Mouse (Mus musculus) midbrain, embryonic 14.5 days (tissue): Measurements from ENCODE around the gene Gm10447. TPM values are rescaled to one million over a fixed set of nuclear protein-coding genes. Genes with fewer than 3 reads are reported as not detected.

Experiments
- ATAC-seq: fragments of 200-750 bp; cut with Nextera tagmentation; 2 replicates; pipeline ENCODE4 v1.8.0; 2017; ENCODE audit warnings: moderate number of reproducible peaks, moderate library complexity; ENCODE audit not compliant: low FRiP score, low TSS enrichment
- DNase-seq: peaks from one replicate; pipeline ENCODE4 v3.0.0-alpha.2; 2015
- H3K27ac ChIP-seq: fragments of 300-500 bp; sonication (generic); replicated peaks from 2 replicates; pipeline ENCODE4 v1.5.1; 2014; ENCODE audit warnings: mild to moderate bottlenecking, low read depth, low read length, moderate library complexity
- H3K27me3 ChIP-seq: fragments of 300-500 bp; sonication (generic); 2 replicates; pipeline ENCODE4 v1.6.1; 2014; ENCODE audit warnings: low read length, control low read depth, mixed read lengths; ENCODE audit not compliant: control insufficient read depth, insufficient read depth
- H3K36me3 ChIP-seq: fragments of 300-500 bp; sonication (generic); 2 replicates; pipeline ENCODE4 v1.6.1; 2014; ENCODE audit warnings: low read length, control low read depth; ENCODE audit not compliant: control insufficient read depth, insufficient read depth
- H3K4me1 ChIP-seq: fragments of 300-500 bp; sonication (generic); 2 replicates; pipeline ENCODE4 v1.6.1; 2014; ENCODE audit warnings: mild to moderate bottlenecking, antibody characterized with exemption, low read length, control low read depth; ENCODE audit not compliant: control insufficient read depth, insufficient read depth
- H3K4me2 ChIP-seq: fragments of 300-500 bp; sonication (generic); 2 replicates; pipeline ENCODE4 v1.6.1; 2014; ENCODE audit warnings: mild to moderate bottlenecking, low read length, moderate library complexity
- H3K4me3 ChIP-seq: fragments of 300-500 bp; sonication (generic); replicated peaks from 2 replicates; pipeline ENCODE4 v1.5.1; 2014; ENCODE audit warnings: low read depth, low read length
- H3K9ac ChIP-seq: fragments of 300-500 bp; sonication (generic); replicated peaks from 2 replicates; pipeline ENCODE4 v1.6.1; 2014; ENCODE audit warnings: mild to moderate bottlenecking, low read length, moderate library complexity
- H3K9me3 ChIP-seq: fragments of 300-500 bp; sonication (generic); 2 replicates; pipeline ENCODE4 v1.6.1; 2016; ENCODE audit warnings: low read length, control low read depth, mixed read lengths; ENCODE audit not compliant: control insufficient read depth
- WGBS: fragments of 180-500 bp; shearing (Covaris S2); extraction: QIAGEN DNeasy Blood & Tissue Kit; methylation state at CpG from one replicate; pipeline ENCODE4 v1.1.7; 2014; 5-methylcytosine and 5-hydroxymethylcytosine counted together
- polyA plus RNA-seq: library from polyadenylated mRNA; unstranded; fragments of >200 nt; fragmentation: Nextera tagmentation; extraction: Ambion mirVana; gene quantifications from 2 replicates; pipeline ENCODE4 v1.2.1, GENCODE M21; 2014

Gm10447 gene
- polyA plus RNA-seq, 1 experiment from 2014 or later: not detected

GRCm38 (mm10) chr11:53469968-53470695 is 13.2 kb upstream of the Gm10447 start, which contains the start of gene Gm9837:
Gm9837 (minus strand) TSS chr11:53470479.
- H3K4me1 ChIP-seq: peaks cover 10% of the 10 kb centered on the region; the same call in 1 of the 2 replicates
- H3K36me3 ChIP-seq: no peaks in the 10 kb centered on the region
- DNase-seq (peak; percentile 95), ATAC-seq (peak; percentile 80)
- H3K27ac ChIP-seq: peak within 1 kb of the TSS; percentile 14; the same call in 1 of the 2 replicates
- 1% methylated on average over 29 of the region's 29 CpGs for WGBS
- H3K27me3 ChIP-seq: peaks cover 38% of the 10 kb centered on the region
- H3K4me2 ChIP-seq: peak within 1 kb of the TSS; percentile 50
- H3K9me3 ChIP-seq: no peaks in the 10 kb centered on the region
- H3K9ac ChIP-seq: peak within 1 kb of the TSS; percentile 13; the same call in 1 of the 2 replicates
- peak within 1 kb of the TSS; percentile 16 for H3K4me3 ChIP-seq

- H3K9me3 ChIP-seq: no peaks in the 10 kb centered on the region
- WGBS: 35% methylated on average over 16 of the region's 16 CpGs
- H3K27ac ChIP-seq: no peak overlapping the region
- H3K9ac ChIP-seq: no peak overlapping the region
- ATAC-seq (0 out of 2 replicates have a peak, but pooled peaks have one; percentile 20), DNase-seq (peak; percentile 13)
- H3K4me2 ChIP-seq: peak overlapping the region; percentile 50; the same call in 1 of the 2 replicates
- peaks cover 10% of the 10 kb centered on the region; the same call in 1 of the 2 replicates for H3K4me1 ChIP-seq
- peaks cover 44% of the 10 kb centered on the region for H3K27me3 ChIP-seq
- no peaks in the 10 kb centered on the region for H3K36me3 ChIP-seq
- H3K4me3 ChIP-seq: no peak overlapping the region
These were observed 12.5 kb upstream of the Gm10447 start for GRCm38 (mm10) chr11:53469294-53469967.

GRCm38 (mm10) chr11:53466231-53466971 is 9.5 kb upstream of the Gm10447 start:
- Histone ChIP-seq H3K9me3 (no peaks in the 10 kb centered on the region), H3K4me2 (peak overlapping the region; percentile 53), H3K4me1 (peaks cover 16% of the 10 kb centered on the region; the same call in 1 of the 2 replicates), H3K27ac (no peak overlapping the region), H3K36me3 (no peaks in the 10 kb centered on the region), H3K27me3 (peaks cover 69% of the 10 kb centered on the region), H3K4me3 (peak overlapping the region; percentile 28), H3K9ac (peak overlapping the region; percentile 34; the same call in 1 of the 2 replicates)
- 5% methylated on average over 40 of the region's 40 CpGs for whole genome bisulfite sequencing
- ATAC-seq (no peak; the same call in 1 of the 2 replicates), DNase-seq (peak; percentile 88)

- Histone ChIP-seq H3K9me3 (no peaks in the 10 kb centered on the region), H3K4me1 (0 out of 2 replicates have a peak, but pooled peaks cover 8% of the 10 kb centered on the region), H3K27me3 (peaks cover 69% of the 10 kb centered on the region), H3K36me3 (no peaks in the 10 kb centered on the region), H3K27ac (no peak overlapping the region), H3K4me3 (peak overlapping the region; percentile 39), H3K4me2 (peak overlapping the region; percentile 74), H3K9ac (peak overlapping the region; percentile 36; the same call in 1 of the 2 replicates)
- 7% methylated on average over 55 of the region's 55 CpGs for WGBS
- ATAC-seq (no peak), DNase-seq (peak; percentile 71)
These were observed 6.9 kb upstream of the Gm10447 start for GRCm38 (mm10) chr11:53463551-53464424.

- no peaks in the 10 kb centered on the region for H3K9me3 ChIP-seq
- no peak overlapping the region for H3K4me3 ChIP-seq
- no peak overlapping the region for H3K27ac ChIP-seq
- no peaks in the 10 kb centered on the region for H3K36me3 ChIP-seq
- 26% methylated on average over 5 of the region's 5 CpGs for WGBS
- ATAC-seq (no peak), DNase-seq (no peak)
- 0 out of 2 replicates have a peak, but pooled peaks cover 11% of the 10 kb centered on the region for H3K4me1 ChIP-seq
- no peak overlapping the region for H3K9ac ChIP-seq
- peaks cover 76% of the 10 kb centered on the region for H3K27me3 ChIP-seq
- H3K4me2 ChIP-seq: no peak overlapping the region
These were observed 4.8 kb upstream of the Gm10447 start for GRCm38 (mm10) chr11:53461727-53462126.

- DNase-seq (no peak), ATAC-seq (no peak)
- Histone ChIP-seq H3K4me2 (no peak overlapping the region), H3K36me3 (no peaks in the 10 kb centered on the region), H3K27ac (no peak overlapping the region), H3K9ac (no peak overlapping the region), H3K27me3 (peaks cover 70% of the 10 kb centered on the region), H3K9me3 (no peaks in the 10 kb centered on the region), H3K4me1 (0 out of 2 replicates have a peak, but pooled peaks cover 8% of the 10 kb centered on the region), H3K4me3 (no peak overlapping the region)
- WGBS: 87% methylated on average over 3 of the region's 3 CpGs
These were observed 3.3 kb upstream of the Gm10447 start for GRCm38 (mm10) chr11:53460192-53460591.

- Histone ChIP-seq H3K9me3 (no peaks in the 10 kb centered on the region), H3K4me2 (no peak overlapping the region), H3K4me3 (no peak overlapping the region), H3K27ac (no peak overlapping the region), H3K27me3 (peaks cover 58% of the 10 kb centered on the region), H3K36me3 (no peaks in the 10 kb centered on the region), H3K9ac (no peak overlapping the region), H3K4me1 (0 out of 2 replicates have a peak, but pooled peaks cover 7% of the 10 kb centered on the region)
- DNase-seq: no peak
- no peak for ATAC-seq
- WGBS: 49% methylated on average over 3 of the region's 3 CpGs
These were observed 2.1 kb upstream of the Gm10447 start for GRCm38 (mm10) chr11:53458996-53459395.
